ENCODE assay signal across 10 mouse cellular contexts in genomic region chr1:82232812-82233211, GRCm38 (mm10). TPM values are rescaled to one million over a fixed set of nuclear protein-coding genes. Genes with fewer than 3 reads are reported as not detected.
DNase-seq lines count a peak whose midpoint lies in the region; ATAC-seq lines count a peak whose summit lies in the region.
"Had no signal": no experiment of that assay in that cellular context is flagged by ENCODE, and none has a peak within 500 bp of the region (broad histone marks: within the 10 kb centered on the region; RNA-seq: fewer than 3 reads in every experiment).

Gene Gm9747 (plus strand): TSS chr1:82233112.

- no peak within 1 kb of the TSS for H3K9ac ChIP-seq in kidney, embryonic 16.5 days (replicated peaks; ENCODE audit: low read length)
- H3K9ac ChIP-seq in embryonic facial prominence, embryonic 14.5 days (ENCODE audit: low read depth, low read length) = no peak within 1 kb of the TSS
- H3K9ac ChIP-seq in hindbrain, embryonic 12.5 days = no peak within 1 kb of the TSS
- H3K9ac ChIP-seq in midbrain, embryonic 15.5 days = no peak within 1 kb of the TSS
- H3K9ac ChIP-seq: liver, embryonic 13.5 days had no signal

- no peaks in the 10 kb centered on the region for H3K9me3 ChIP-seq in kidney, embryonic 16.5 days (ENCODE audit: low read length)
- no peaks in the 10 kb centered on the region for H3K9me3 ChIP-seq in embryonic facial prominence, embryonic 14.5 days (ENCODE audit: control insufficient read depth, low read length)
- no peaks in the 10 kb centered on the region for H3K9me3 ChIP-seq in hindbrain, embryonic 12.5 days (replicated peaks)
- no peaks in the 10 kb centered on the region for H3K9me3 ChIP-seq in midbrain, embryonic 15.5 days
- H3K9me3 ChIP-seq: liver, embryonic 13.5 days had no signal

- H3K27ac ChIP-seq in kidney, embryonic 16.5 days (ENCODE audit: low read length) = no peak within 1 kb of the TSS
- H3K27ac ChIP-seq in embryonic facial prominence, embryonic 14.5 days (replicated peaks; ENCODE audit: low read depth, low read length) = no peak within 1 kb of the TSS
- H3K27ac ChIP-seq in hindbrain, embryonic 12.5 days = no peak within 1 kb of the TSS
- H3K27ac ChIP-seq in midbrain, embryonic 15.5 days = no peak within 1 kb of the TSS
- H3K27ac ChIP-seq: liver, embryonic 13.5 days had no signal

- H3K36me3 ChIP-seq in kidney, embryonic 16.5 days (ENCODE audit: insufficient read depth, low read length) = peaks cover 12% of the 10 kb centered on the region; the same call in 1 of the 2 replicates
- H3K36me3 ChIP-seq in embryonic facial prominence, embryonic 14.5 days (ENCODE audit: control insufficient read depth, insufficient read depth, low read length) = peaks cover 32% of the 10 kb centered on the region
- peaks cover 7% of the 10 kb centered on the region for H3K36me3 ChIP-seq in hindbrain, embryonic 12.5 days
- no peaks in the 10 kb centered on the region for H3K36me3 ChIP-seq in midbrain, embryonic 15.5 days (replicated peaks)

- DNase-seq in kidney, postnatal 36 days = no peak
- DNase-seq in embryonic facial prominence, embryonic 14.5 days (ENCODE audit: low spot score) = no peak
- no peak for DNase-seq in embryo, embryonic 9.5 days (ENCODE audit: extremely low spot score)
- DNase-seq in cerebellum, postnatal 36 days = no peak
- DNase-seq: liver, embryonic 13.5 days; right cerebral cortex, postnatal 4 days; thymus, postnatal 14 days had no signal

- no peak within 1 kb of the TSS for H3K4me3 ChIP-seq in kidney, embryonic 16.5 days (ENCODE audit: low read length)
- H3K4me3 ChIP-seq in embryonic facial prominence, embryonic 14.5 days (ENCODE audit: low read depth, low read length) = no peak within 1 kb of the TSS
- H3K4me3 ChIP-seq in hindbrain, embryonic 12.5 days = no peak within 1 kb of the TSS
- H3K4me3 ChIP-seq in midbrain, embryonic 15.5 days = no peak within 1 kb of the TSS
- H3K4me3 ChIP-seq: liver, embryonic 13.5 days had no signal

- 93% methylated on average over 3 of the region's 3 CpGs for WGBS in kidney, embryonic 16.5 days
- WGBS in embryonic facial prominence, embryonic 14.5 days = 93% methylated on average over 3 of the region's 3 CpGs
- WGBS in hindbrain, embryonic 12.5 days = 97% methylated on average over 3 of the region's 3 CpGs
- WGBS in midbrain, embryonic 15.5 days = 97% methylated on average over 3 of the region's 3 CpGs

- no peak for ATAC-seq in kidney, embryonic 16.5 days (ENCODE audit: low FRiP score, low TSS enrichment)
- no peak for ATAC-seq in embryonic facial prominence, embryonic 14.5 days (ENCODE audit: low read depth)
- no peak for ATAC-seq in hindbrain, embryonic 12.5 days (ENCODE audit: low FRiP score)
- ATAC-seq in midbrain, embryonic 15.5 days (replicated peaks) = no peak

- no peaks in the 10 kb centered on the region for H3K4me1 ChIP-seq in kidney, embryonic 16.5 days (ENCODE audit: insufficient read depth, low read length)
- H3K4me1 ChIP-seq in embryonic facial prominence, embryonic 14.5 days (ENCODE audit: control insufficient read depth, insufficient read depth, low read length) = no peaks in the 10 kb centered on the region
- no peaks in the 10 kb centered on the region for H3K4me1 ChIP-seq in hindbrain, embryonic 12.5 days
- no peaks in the 10 kb centered on the region for H3K4me1 ChIP-seq in midbrain, embryonic 15.5 days

- H3K27me3 ChIP-seq in kidney, embryonic 16.5 days (ENCODE audit: insufficient read depth, low read length) = no peaks in the 10 kb centered on the region
- H3K27me3 ChIP-seq in embryonic facial prominence, embryonic 14.5 days (replicated peaks; ENCODE audit: control insufficient read depth, insufficient read depth, low read length) = no peaks in the 10 kb centered on the region
- H3K27me3 ChIP-seq in hindbrain, embryonic 12.5 days = no peaks in the 10 kb centered on the region
- no peaks in the 10 kb centered on the region for H3K27me3 ChIP-seq in midbrain, embryonic 15.5 days (replicated peaks)
- H3K27me3 ChIP-seq: liver, embryonic 13.5 days had no signal

- H3K4me2 ChIP-seq in kidney, embryonic 16.5 days (replicated peaks; ENCODE audit: low read depth, low read length) = no peak within 1 kb of the TSS
- no peak within 1 kb of the TSS for H3K4me2 ChIP-seq in embryonic facial prominence, embryonic 14.5 days (ENCODE audit: low read depth, low read length)
- no peak within 1 kb of the TSS for H3K4me2 ChIP-seq in hindbrain, embryonic 12.5 days (replicated peaks)
- H3K4me2 ChIP-seq in midbrain, embryonic 15.5 days = no peak within 1 kb of the TSS
- H3K4me2 ChIP-seq: liver, embryonic 13.5 days had no signal

RNA-seq across cellular contexts. Expression of gene Gm9747, which starts in this region (rescaled TPM):
- 13.1 and 15.0 TPM in 2 replicates for polyA plus RNA-seq in kidney, embryonic 16.5 days (2015; fragmentation: Nextera tagmentation; extraction: Ambion mirVana)
- polyA plus RNA-seq in embryonic facial prominence, embryonic 14.5 days (2014; fragmentation: Nextera tagmentation; extraction: Ambion mirVana) = 53.6 and 55.0 TPM in 2 replicates
- polyA plus RNA-seq in hindbrain, embryonic 12.5 days (2016; fragmentation: Nextera tagmentation; extraction: Ambion mirVana) = 37.5 and 37.6 TPM in 2 replicates
- polyA plus RNA-seq in midbrain, embryonic 15.5 days (2015; fragmentation: Nextera tagmentation; extraction: Ambion mirVana) = 22.1 and 26.4 TPM in 2 replicates
